Comparison of ENCODE assay signal across 20 mouse cellular contexts in the genomic region with DNA sequence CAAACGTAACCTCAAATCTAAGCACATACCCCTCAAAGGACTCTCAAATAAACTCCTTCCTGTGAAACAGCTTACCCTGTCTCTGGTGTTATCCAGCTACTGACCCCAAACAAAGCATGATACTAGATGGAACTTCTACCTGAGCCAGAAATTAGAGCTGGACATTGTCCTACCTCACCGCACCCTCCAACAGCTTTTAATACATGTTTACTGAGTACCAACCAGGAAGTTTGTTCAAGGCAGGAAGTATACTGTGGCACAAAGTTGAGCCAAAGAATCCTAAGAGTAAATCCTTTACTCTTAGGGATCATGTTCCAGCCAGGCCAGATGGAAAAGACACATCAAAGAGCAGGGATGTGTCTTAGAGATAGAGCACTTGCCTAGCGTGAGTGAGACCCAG. TPM values are rescaled to one million over a fixed set of nuclear protein-coding genes. Genes with fewer than 3 reads are reported as not detected.
"Had no signal": no experiment of that assay in that cellular context is flagged by ENCODE, and none has a peak within 500 bp of the region (broad histone marks: within the 10 kb centered on the region; RNA-seq: fewer than 3 reads in every experiment).

No protein-coding gene starts in this region.

- DNase-seq: kidney, adult 18-20 months; kidney, postnatal 10 days; liver, embryonic 13.5 days; lung, adult 18-20 months; right cerebral cortex, adult 18-20 months; right cerebral cortex, postnatal 25 days had no signal

- H3K27me3 ChIP-seq: limb, embryonic 15.5 days; liver, embryonic 13.5 days; midbrain, embryonic 12.5 days; stomach, embryonic 15.5 days had no signal

- H3K27ac ChIP-seq: limb, embryonic 15.5 days; liver, embryonic 13.5 days; midbrain, embryonic 12.5 days; stomach, embryonic 15.5 days had no signal

- H3K4me3 ChIP-seq: limb, embryonic 15.5 days; liver, embryonic 13.5 days; midbrain, embryonic 12.5 days; stomach, embryonic 15.5 days had no signal

- H3K36me3 ChIP-seq: limb, embryonic 15.5 days; liver, embryonic 13.5 days; midbrain, embryonic 12.5 days; stomach, embryonic 15.5 days had no signal

- H3K4me1 ChIP-seq: limb, embryonic 15.5 days; midbrain, embryonic 12.5 days; stomach, embryonic 15.5 days had no signal

RNA-seq across cellular contexts. Expression of a gene that starts 5.4 kb away (rescaled TPM):
- total RNA-seq: megakaryocyte-erythroid progenitor cell, adult 5-6 weeks had no signal
- polyA plus RNA-seq: kidney, embryonic 14.5 days; limb, embryonic 15.5 days; lung, embryonic 16.5 days; midbrain, embryonic 12.5 days had no signal

RNA-seq across cellular contexts. Expression of a gene that starts 8.8 kb away (rescaled TPM):
- total RNA-seq: layer of hippocampus, postnatal 25 days; left cerebral cortex, postnatal 25 days had no signal
- polyA plus RNA-seq: kidney, embryonic 14.5 days; limb, embryonic 11.5 days; midbrain, embryonic 12.5 days; midbrain, embryonic 16.5 days; neural tube, embryonic 14.5 days had no signal

RNA-seq across cellular contexts. Expression of a gene that starts 10.0 kb away (rescaled TPM):
- total RNA-seq: layer of hippocampus, adult 8-10 months; layer of hippocampus, postnatal 25 days; left cerebral cortex, adult 8-10 months; left cerebral cortex, postnatal 25 days; megakaryocyte-erythroid progenitor cell, adult 5-6 weeks had no signal
- polyA plus RNA-seq: large intestine, adult 2 months; limb, embryonic 11.5 days had no signal

RNA-seq across cellular contexts. Expression of a gene that starts 22.4 kb away (rescaled TPM):
- total RNA-seq: megakaryocyte-erythroid progenitor cell, adult 5-6 weeks had no signal
